Mouse (Mus musculus) CD4-positive, CD25-positive, alpha-beta regulatory T cell, adult 4 months (primary cell): ENCODE measurements around the gene Inpp5f. TPM values are rescaled to one million over a fixed set of nuclear protein-coding genes. Genes with fewer than 3 reads are reported as not detected.
"Not testable (repeated sequence)": the region's sequence is repeated elsewhere in the genome, so short reads cannot be mapped to it uniquely, and the experiment has no call there.

Experiments used
- ATAC-seq: one replicate; pipeline ENCODE4 v1.8.0; 2017
- polyA plus RNA-seq, 2 experiments: library from polyadenylated mRNA; unstranded; fragments of 100-300 nt; shearing (Covaris generic); gene quantifications; one replicate each; pipeline ENCODE4 v1.2.1; 2017

Inpp5f gene
- 10 to 100 TPM; 77.6 to 98.5 TPM for polyA plus RNA-seq

DNA sequence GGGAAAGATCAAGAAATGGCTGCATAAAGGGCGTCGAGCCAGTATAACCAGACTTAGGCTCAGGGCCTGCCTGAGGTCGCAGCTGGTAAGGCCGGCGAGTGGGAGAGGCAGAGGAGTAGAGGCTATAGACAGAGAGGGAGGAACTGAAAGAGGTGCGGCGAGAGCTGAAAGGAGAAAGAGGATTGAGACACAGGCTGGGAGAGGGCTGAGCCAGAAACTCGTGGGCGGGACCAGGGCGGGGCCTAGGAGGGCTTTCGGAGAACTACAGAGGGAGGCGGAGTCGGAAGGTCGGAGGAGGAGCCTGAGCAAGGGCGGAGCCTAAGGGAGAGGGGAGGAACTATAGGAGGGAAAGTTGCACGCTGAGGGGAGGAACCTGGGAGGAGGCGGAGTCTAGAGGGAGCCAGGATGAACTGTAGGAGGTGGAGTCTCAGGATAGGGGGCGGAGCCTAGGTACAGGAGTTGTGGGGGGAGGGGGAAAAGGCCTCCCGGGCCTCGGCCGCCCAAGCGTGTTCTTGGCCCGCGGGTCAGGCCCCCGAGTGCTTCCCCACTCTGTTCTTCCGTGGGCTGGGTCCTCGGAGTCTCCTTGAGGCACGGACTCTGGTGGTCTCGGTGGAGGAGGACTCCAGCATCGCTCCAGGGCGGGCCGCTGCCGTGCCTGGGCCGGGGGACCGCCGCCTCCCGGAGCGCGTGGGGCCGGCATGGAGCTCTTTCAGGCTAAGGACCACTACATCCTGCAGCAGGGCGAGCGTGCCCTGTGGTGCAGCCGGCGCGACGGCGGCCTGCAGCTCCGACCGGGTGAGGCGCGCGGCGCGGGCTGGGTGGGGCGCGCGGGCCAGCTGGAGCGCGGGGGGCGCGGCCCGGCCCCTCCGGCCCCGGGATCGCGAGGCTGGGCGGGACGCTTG, at the start of gene Inpp5f:
Inpp5f (plus strand) TSS at position 432 of the 902 bp plus-strand sequence.
- ATAC-seq: peak; percentile 100

DNA sequence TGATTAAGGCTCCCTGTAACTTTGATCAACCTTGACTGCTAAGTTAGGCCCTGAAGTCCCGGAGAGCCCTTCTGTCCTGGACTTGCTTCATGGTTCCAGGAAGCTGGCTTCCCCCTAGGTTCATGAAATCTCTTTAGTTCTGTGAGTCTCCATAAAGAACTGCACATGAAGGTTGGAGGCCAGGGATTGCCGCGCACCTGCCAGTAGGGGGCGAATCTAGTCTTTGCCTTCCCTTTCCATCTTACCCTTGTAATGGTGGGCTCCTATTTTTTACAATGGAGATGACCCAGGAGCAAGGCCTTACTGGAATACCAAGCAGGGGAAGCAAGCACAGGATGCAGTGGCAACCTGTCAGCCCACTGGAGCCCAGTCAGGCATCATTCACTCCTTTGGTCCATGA, 47.8 kb upstream of the Inpp5f start:
- peak; percentile 54 for ATAC-seq

DNA sequence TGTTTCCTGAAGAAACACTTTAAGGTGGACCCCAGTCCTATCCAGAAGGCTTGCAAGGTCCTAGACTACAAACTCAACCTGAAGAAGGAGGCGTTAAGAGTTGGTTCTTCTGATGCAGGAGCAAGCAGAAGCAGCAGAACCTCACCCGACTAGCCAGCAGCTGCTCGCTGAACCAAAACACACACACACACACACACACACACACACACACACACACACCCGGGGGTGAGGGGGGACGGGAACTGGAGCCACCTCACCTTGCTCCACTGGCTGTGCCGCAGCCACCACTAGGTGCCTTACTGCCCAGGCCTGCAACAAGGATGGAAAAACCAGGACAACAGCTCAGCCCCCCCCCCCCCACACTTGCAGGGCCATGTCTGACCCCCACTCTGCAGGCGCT, 44.8 kb upstream of the Inpp5f start:
- ATAC-seq: no peak

DNA sequence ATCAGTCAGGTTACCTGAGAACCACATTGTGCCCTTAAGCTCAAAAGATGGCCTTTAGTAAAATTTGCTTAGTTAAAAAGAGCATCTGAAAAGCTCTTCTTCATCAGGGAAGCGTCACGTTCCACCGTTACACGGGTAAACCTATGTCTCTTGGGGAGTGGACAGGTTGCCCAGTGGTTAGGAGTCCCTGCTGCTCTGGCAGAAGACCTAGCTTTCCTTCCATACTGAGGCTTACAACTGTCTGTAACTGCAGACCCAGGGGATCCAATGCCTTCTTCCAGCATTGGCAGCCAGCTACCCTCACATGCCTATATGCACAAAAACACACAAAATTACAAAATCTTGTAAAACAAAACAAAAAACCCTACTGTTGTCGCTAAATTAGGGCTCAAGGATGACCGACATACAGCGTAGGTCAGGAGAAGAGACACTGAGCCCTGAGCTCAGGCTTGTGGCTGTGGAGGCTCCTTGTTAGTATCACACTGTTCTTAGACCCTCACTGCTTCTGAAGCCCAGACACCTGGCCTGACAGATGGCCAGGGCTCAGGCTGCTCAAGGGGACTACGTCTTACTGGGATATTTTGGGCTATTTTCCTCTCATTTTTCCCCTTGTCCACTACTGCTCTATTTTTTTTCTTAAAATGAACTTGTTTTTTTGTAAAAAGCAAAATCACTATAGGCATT, 43.4 kb upstream of the Inpp5f start:
- no peak for ATAC-seq

DNA sequence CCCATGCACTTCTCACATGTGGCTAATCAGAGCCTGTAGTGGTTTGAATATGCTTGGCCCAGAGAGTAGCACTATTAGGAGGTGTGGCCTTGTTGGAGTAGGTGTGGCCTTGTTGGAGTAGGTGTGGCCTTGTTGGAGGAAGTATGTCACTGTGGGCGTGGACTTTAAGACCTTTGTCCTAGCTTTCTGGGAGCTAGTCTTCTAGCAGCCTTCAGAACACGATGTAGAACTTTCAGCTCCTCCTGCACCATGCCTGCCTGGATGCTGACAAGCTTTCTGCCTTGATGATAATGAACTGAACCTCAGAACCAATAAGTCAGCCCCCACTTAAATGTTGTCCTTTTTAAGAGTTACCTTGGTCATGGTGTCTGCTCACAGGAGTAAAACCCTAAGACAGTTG, 41.7 kb upstream of the Inpp5f start:
- ATAC-seq: not testable (repeated sequence)

DNA sequence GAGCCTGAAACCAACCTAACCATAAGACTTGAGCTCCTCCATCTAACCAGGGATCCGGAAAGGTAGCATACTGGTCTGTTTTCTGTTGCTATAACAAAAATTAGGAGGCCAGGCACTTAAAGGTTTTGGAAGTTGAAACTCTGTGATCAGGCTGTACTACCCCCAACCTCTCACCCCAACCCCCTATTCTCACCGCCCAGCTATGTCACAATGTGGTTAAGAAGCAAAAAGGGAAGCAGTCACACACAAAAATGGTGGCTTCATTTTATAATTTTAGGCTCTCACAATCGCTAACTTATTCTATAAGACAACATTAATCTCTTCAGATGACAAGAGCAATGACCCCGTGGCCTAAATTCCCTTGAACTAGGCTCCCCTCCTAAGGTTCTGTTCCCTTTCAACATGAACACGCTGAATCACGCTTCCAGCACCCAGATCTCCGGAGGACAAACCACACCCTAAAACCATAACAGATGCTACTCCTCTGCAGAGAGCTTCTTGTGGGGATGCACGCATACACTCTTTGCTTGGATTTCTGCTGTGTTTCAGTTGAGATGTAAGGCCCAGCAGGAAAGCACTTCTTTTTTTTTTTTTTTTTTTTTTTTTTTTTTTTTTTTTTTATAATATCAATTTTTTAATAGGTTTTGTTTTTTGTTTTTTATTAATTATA, 41.0 kb upstream of the Inpp5f start:
- ATAC-seq: no peak

DNA sequence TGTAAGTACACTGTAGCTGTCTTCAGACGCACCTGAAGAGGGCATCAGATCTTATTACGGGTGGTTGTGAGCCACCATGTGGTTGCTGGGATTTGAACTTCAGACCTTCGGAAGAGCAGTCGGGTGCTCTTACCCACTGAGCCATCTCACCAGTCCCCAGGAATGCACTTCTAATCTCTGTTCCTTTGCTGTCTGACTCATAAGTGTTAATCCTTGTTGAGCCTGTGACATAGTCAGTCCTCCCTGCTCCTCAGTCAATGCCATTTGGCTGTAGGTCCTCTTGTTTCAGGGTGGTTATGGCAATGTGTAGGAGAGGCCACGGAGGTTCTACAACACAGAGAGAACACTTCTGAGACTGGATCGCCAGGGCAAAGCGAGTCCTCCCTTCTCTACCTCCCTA, 40.5 kb upstream of the Inpp5f start:
- ATAC-seq: not testable (repeated sequence)

DNA sequence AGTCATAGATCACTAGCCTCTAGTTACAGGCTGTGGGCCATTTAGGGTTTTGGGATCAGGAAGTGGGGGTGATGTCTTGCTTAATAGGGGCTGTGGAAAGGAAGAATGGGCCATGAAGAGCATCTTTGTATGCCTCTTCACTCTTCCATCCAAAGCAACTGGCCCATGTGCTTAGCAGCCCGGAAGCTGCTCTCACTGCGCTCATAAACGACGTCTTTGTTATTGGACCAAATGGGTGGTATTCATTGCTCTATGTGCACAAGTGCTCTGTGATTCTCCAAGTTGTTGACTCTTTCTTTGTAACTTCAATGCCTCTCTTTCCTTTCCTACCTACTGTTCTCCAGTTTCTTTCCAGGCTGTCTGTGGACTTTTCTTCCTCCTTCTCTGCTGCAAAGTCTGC, 39.1 kb upstream of the Inpp5f start:
- no peak for ATAC-seq

DNA sequence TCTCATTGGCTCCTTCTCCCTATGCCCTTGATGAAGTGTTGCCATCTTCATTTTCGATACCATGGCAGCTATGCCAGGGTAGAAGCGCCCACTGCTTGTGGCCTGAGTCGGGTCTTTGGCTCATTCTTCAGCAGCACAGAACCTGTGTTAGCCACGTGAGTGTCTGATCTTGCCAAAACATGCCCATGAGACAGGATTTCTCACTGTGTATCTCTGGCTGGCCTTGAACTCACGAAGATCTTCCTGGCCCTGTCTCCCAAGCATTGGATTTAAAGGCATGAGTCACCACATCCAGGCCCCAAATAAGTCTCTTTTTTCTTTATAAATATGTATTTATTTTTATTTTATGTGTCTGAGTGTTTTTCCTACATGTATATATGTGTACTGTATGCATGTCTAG, 35.9 kb upstream of the Inpp5f start:
- no peak for ATAC-seq

DNA sequence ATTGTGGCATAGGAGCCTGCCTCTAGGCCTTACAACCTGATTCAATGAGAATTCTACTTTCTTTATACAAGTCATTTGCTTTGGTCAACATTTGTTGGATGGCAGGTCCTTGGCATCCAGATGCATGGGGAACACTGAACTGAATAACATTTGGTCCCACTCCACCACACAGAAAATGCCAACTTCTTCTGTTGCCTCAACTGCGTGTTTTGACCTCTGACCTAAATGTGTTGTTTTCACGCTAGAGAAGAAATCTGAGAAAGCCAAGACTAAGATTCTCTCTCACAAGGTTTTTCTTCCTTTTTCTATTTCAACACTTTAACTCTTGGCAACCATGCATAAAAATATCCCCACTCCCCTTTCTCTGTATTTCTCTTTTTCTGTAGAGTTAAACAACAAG, 35.3 kb upstream of the Inpp5f start:
- no peak for ATAC-seq

DNA sequence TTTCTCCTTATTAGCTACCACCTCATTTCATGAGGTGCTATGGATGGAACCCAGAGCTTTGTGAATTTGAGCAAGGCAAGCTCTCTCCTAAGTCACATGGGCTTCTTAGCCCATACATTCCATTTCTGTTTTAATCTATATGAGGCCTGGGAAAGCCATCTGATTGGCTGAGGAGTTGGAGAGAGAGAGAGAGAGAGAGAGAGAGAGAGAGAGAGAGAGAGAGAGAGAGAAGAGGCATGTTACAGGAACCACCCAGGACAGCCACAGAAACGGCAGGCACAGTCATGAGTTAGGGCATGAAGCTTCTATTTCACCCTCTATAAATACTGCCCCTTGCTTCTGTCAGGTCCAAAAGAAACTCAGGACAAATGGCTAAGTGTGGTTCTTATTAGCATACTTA, 33.5 kb upstream of the Inpp5f start:
- ATAC-seq: no peak

DNA sequence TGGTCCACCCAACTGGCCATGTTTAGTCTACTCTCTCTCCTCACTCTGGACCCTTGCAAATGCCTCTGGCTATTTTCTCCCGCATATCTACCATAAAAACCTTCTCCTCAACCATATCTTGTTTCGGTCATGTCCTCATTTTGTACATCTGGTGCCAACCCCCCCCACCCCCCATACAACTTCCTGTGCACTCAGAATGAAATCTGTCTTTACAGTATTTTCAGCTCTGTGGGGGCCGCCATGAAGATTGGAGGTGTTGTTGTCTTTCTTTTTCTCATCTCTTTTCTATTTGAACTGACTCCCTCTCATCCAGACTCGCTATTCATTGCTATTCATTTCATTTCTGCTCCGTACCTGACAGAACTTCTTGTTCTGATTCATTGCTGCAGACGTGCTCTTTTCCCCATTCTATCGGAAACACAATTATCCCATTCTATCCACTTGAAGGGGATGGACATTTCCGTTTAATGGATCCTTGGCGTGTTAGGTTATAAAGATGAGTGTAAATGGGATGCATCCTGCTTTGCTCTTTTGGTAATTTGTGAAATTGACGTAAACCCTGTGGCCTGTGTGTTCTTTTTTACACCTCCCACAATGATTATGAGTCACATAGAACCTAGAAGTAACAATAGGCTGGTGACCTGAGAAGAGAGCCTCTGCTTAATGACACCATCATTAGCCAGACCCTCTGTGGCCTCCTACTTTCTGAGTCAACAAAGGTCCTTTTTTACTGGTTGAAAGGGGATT, 32.8 kb upstream of the Inpp5f start:
- ATAC-seq: peak; percentile 94

DNA sequence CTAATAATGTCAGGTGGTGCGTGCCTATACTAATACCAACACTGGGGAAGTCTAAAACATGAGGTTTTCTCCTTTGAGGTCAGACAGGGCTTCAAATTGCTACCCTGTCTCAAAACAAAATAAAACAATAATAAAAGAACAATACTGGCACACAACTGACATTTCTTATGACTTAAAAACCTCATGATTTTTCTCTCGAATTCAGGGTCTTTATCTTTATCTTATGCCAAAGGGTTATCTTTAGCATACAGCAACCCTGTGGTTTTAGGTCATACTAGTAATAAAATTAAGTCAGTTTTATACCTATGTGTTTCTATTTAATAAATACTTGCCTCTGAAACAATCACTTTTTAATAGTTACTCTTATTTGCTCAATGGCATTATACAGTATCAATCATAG, 31.7 kb upstream of the Inpp5f start:
- no peak for ATAC-seq

DNA sequence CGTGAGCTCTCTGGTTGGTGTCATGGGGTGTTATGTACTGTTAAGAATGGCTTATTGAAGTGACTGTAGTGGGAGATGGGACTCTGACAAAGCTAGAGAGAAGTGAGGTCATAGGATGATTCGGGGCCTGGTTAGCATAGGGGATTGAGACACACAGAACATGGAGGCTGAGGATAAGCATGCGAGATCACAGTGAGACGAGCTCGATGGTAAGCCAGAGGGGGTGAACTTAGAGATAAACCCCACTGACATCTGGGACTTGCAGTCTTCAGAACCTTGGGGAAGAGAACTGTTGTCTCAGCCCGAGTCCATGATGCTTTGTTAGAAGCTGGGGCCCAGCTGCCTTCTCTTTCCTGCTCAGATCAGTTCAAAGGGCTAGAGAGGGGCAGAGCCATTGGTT, 30.8 kb upstream of the Inpp5f start:
- no peak for ATAC-seq

DNA sequence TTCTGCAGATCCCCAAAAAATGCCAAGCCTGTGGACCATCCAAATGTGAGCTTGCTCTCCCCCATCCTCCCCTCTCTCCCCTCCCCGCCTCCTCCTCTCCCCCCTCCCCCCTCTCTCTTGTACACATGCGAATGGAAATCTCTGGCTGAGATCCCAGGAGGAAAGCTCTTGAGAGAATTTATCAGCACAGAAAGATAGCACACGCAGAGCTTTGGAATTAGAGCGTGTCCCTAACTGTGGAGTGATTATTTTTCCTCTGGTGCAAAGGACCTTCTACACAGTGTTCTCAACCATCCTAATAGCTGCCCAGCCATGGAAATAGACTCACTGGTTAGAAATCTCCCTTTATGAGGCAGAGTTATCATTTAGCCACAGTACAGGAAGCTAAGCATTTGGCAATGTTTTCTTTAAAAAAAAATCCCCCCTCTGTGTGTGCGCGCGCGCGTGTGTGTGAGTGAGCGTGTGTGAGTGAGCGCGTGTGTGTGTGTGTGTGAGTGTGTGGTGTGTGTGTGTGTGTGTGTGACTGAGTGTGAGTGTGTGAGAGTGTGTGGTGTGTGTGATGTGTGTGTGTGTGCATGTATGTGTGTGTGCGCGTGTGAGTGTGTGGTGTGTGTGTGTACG, 29.2 kb upstream of the Inpp5f start:
- ATAC-seq: no peak

DNA sequence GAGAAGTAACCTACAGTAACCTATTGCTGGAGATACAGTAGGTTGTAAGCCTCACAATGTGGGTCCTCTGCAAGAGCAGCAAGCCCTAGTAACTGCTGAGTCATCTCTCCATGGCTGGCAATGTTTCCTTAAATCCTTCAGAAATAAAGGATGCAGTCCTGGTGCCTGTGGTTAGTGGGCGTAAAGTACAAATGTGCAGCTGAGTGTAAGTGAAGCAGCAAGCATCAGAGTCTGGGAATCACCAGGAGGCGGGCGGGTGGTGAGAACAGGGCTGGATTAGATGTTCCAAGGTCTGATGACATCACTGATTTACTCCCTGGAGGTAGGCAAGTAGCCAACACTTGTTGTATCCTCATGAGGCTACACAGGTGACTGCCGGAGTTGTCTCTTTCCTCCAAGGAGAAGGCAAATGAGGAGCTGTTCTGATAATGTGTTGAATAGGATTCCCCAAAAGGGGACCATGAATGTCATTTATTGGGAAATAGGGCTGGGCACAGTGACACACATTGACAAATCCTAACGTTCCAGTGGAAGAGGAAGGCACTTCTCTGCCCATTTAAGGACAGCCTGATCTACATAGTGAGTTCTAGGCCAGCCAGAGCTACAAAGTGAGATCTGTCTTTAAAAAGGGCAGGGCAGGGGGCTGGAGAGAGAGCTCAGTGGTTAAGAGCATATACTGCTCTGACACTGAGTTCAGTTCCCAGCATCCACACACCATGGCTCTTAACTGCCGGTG, 27.7 kb upstream of the Inpp5f start:
- ATAC-seq: no peak

DNA sequence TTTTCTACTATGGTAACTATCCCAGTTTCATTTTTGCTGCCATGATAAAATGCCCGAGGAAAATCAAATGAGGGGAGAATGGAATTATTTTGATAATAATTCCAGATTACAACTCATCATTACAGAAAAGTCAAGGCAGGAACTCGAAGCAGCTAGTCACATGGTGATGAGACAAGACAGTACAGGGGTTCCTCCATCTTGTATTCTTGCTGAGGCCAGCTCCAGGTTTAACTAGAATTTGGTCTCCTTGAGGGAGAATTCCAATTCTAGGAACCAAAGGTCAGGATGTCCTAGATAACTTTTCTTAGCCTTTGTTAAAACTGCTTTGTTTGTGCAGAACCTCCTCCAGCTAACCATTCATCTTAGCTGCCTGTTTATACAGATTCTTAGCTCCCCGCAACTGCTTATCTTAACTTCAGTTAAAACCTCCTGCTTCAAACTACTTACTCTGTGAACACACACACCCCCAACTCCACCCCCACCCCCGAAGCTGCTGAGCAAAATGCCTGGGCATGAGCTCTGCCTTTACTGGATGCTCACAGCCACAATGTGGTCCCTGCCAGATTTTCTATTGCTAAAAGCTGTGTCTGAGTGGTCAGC, 23.7 kb upstream of the Inpp5f start:
- no peak for ATAC-seq

DNA sequence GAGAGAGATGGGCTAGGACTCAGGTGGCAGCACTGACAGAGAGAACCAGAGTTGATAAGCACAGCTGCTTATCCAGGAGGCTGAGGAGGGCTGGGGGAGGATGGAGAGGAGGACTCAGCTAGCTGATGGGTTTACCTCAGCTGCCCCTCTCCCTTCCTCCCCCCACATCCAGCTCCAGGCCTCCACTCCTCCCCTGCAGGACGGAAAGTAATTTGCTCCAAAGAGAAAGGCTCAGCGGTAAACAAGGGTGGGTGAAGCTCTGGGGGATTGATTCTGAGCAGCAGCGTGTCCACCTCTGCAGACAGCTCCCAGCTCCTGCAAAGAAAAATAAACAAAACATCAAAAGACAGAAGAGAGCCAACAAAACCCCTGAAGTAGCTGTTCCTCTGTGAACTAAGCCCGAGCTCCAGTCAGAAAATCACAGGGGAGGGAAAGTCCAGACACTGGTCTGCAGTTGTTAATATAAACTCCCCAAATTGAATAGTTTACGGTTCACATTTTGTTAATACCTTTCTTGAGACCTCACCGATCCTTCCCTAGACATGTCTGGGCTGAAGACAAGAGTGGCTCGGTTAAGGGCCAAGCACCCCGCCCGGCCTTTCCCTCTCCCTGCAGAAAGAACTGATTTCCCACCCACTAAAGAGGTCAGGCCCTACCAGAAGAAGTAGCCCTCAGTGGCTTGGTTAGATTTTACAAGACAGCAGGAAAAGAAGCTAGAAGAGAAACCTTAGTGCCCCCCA, 19.6 kb upstream of the Inpp5f start:
- no peak for ATAC-seq

DNA sequence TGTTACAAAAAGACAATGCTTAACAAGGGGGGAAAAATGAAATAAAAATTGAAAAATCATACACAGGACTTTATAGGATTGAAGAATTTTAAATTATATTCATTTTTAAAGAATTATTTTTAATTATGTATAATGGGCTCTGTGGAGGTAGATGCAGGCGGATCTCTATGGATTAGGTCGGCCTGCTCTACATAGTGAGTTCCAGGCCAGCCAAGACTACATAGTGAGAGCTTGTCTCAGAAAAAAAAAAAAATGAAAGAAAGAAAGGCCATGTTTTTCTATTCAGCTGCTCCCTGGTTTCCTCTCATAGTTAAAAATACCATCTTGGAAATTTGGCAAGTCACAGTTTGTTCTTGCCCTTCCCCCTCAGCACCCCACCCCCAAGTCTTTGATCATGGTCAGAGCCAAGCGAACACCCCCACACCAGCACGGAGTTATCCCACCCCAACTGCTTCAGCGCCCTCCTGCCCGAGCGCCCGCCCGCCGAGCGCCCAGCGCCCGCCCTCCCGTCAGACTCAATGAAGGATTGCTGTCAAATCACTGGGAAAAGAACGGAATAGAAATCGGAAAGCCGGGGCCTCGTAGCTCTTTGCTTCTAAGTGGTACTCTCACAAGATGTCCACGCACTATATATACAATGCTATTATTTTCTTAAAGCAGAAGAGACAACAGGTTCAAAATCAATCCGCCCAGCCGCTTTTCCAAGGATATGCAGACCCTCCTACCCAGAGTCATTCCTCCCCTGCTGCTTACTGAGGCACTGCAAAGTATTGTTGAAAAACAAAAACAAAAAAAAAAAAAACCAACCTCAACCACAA, 18.8 kb upstream of the Inpp5f start:
- no peak for ATAC-seq

DNA sequence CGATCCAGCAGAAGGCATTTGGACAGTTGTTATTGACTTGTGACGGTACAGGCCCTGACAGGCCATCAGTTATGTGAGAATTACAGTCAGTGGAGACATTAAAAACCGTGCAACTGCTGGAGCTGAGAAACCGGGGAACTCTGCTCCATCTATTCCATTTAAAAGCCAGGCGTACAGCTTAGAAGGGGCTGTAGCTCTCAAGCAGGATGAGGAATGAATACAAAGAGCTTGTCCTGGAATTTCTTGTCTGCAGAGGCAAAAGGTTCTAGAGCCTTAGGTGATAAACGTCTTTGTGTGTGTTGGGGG, 18.2 kb upstream of the Inpp5f start:
- no peak for ATAC-seq
